Comparison of ENCODE assay signal across 8 mouse cellular contexts in genomic region chr3:55415527-55415950, GRCm38 (mm10). TPM values are rescaled to one million over a fixed set of nuclear protein-coding genes. Genes with fewer than 3 reads are reported as not detected.
DNase-seq lines count a peak whose midpoint lies in the region; ATAC-seq lines count a peak whose summit lies in the region.
"Had no signal": no experiment of that assay in that cellular context is flagged by ENCODE, and none has a peak within 500 bp of the region (broad histone marks: within the 10 kb centered on the region; RNA-seq: fewer than 3 reads in every experiment).

No protein-coding gene starts in this region.

- no peaks in the 10 kb centered on the region for H3K9me3 ChIP-seq in midbrain, embryonic 15.5 days
- H3K9me3 ChIP-seq: liver, embryonic 13.5 days had no signal

- H3K27me3 ChIP-seq in midbrain, embryonic 15.5 days (replicated peaks) = no peaks in the 10 kb centered on the region
- H3K27me3 ChIP-seq: liver, embryonic 13.5 days had no signal

- peak overlapping the region; percentile 95 for H3K27ac ChIP-seq in midbrain, embryonic 15.5 days
- H3K27ac ChIP-seq: liver, embryonic 13.5 days had no signal

- H3K4me2 ChIP-seq in midbrain, embryonic 15.5 days = peak overlapping the region; percentile 42
- H3K4me2 ChIP-seq: liver, embryonic 13.5 days had no signal

- 0 out of 2 replicates have a peak overlapping the region, but pooled peaks have one; percentile 29 for H3K9ac ChIP-seq in midbrain, embryonic 15.5 days
- H3K9ac ChIP-seq: liver, embryonic 13.5 days had no signal

- no peaks in the 10 kb centered on the region for H3K36me3 ChIP-seq in midbrain, embryonic 15.5 days (replicated peaks)
- H3K36me3 ChIP-seq: liver, embryonic 13.5 days had no signal

- WGBS in midbrain, embryonic 15.5 days = 2% methylated on average over 14 of the region's 14 CpGs

- peak; percentile 70 for ATAC-seq in midbrain, embryonic 15.5 days (replicated peaks)

- H3K4me1 ChIP-seq in midbrain, embryonic 15.5 days = peaks cover 37% of the 10 kb centered on the region
- H3K4me1 ChIP-seq: liver, embryonic 13.5 days had no signal

- H3K4me3 ChIP-seq in midbrain, embryonic 15.5 days = no peak overlapping the region
- H3K4me3 ChIP-seq: liver, embryonic 13.5 days had no signal

- DNase-seq in ZHBTc4 (ENCODE audit: low read depth, low spot score) = peak; percentile 47
- peak; percentile 31 for DNase-seq in cerebellum, adult 8-10 months
- peak; percentile 79 to 90 for DNase-seq in frontal cortex, adult 2 months (ENCODE audit: extremely low spot score in 1 of 2, low spot score in 1 of 2)
- peak; percentile 78 for DNase-seq in layer of hippocampus, adult 9-11 months
- DNase-seq in thymus, postnatal 0 days (ENCODE audit: low spot score) = peak; percentile 10
- no peak for DNase-seq in urinary bladder, postnatal 36 days (ENCODE audit: low spot score in 2 of 2)
- DNase-seq: liver, embryonic 13.5 days had no signal

RNA-seq across cellular contexts. Expression of gene Gm21954, which starts 56.5 kb away (rescaled TPM):
- not detected in 2 replicates for polyA plus RNA-seq in frontal cortex, adult 2 months (2012; rRNA removed)
- not detected in 2 replicates for polyA plus RNA-seq in midbrain, embryonic 15.5 days (2015; fragmentation: Nextera tagmentation; extraction: Ambion mirVana)
- polyA plus RNA-seq in thymus, postnatal 0 days (2015; fragmentation: Nextera tagmentation; extraction: Ambion mirVana) = not detected in 2 replicates
- polyA plus RNA-seq: liver, embryonic 13.5 days had no signal

Comparison
In these comparisons a context has a peak if more than half of its experiments do, and no peak if none do; other contexts are left out.
1. DNase-seq: peak in ZHBTc4 (single experiment), cerebellum, adult 8-10 months (single experiment), frontal cortex, adult 2 months (2 of 2), layer of hippocampus, adult 9-11 months (single experiment) and thymus, postnatal 0 days (single experiment); none in urinary bladder, postnatal 36 days (0 of 2).